Mouse (Mus musculus) kidney, embryonic 16.5 days (tissue): ENCODE data around the gene Gm42878. TPM values are rescaled to one million over a fixed set of nuclear protein-coding genes. Genes with fewer than 3 reads are reported as not detected.
A peak's percentile ranks its signal among the peaks of the same experiment; 100 is the strongest.

Experiments used
- ATAC-seq: fragments of 200-750 bp; cut with Nextera tagmentation; 2 replicates; pipeline ENCODE4 v1.8.0; 2017; ENCODE audit warnings: moderate TSS enrichment; ENCODE audit not compliant: low FRiP score, low TSS enrichment
- H3K27ac ChIP-seq: fragments of 300-500 bp; sonication (generic); 2 replicates; pipeline ENCODE4 v1.5.1; 2014; ENCODE audit warnings: low read length
- H3K27me3 ChIP-seq: fragments of 300-500 bp; sonication (generic); 2 replicates; pipeline ENCODE4 v1.6.1; 2014; ENCODE audit warnings: low read length, control low read depth, mixed read lengths; ENCODE audit not compliant: insufficient read depth
- H3K36me3 ChIP-seq: fragments of 300-500 bp; sonication (generic); 2 replicates; pipeline ENCODE4 v1.6.1; 2014; ENCODE audit warnings: low read length, control low read depth, mixed read lengths; ENCODE audit not compliant: insufficient read depth
- H3K4me1 ChIP-seq: fragments of 300-500 bp; sonication (generic); 2 replicates; pipeline ENCODE4 v1.6.1; 2014; ENCODE audit warnings: low read length, control low read depth, mixed read lengths; ENCODE audit not compliant: insufficient read depth
- H3K4me2 ChIP-seq: fragments of 300-500 bp; sonication (generic); replicated peaks from 2 replicates; pipeline ENCODE4 v1.6.1; 2014; ENCODE audit warnings: low read depth, low read length
- H3K4me3 ChIP-seq: fragments of 300-500 bp; sonication (generic); 2 replicates; pipeline ENCODE4 v1.5.1; 2014; ENCODE audit warnings: mild to moderate bottlenecking, low read length
- H3K9ac ChIP-seq: fragments of 300-500 bp; sonication (generic); replicated peaks from 2 replicates; pipeline ENCODE4 v1.6.1; 2014; ENCODE audit warnings: low read length
- H3K9me3 ChIP-seq: fragments of 300-500 bp; sonication (generic); 2 replicates; pipeline ENCODE4 v1.6.1; 2016; ENCODE audit warnings: low read length, control low read depth
- WGBS: fragments of 180-500 bp; shearing (Covaris S2); extraction: QIAGEN DNeasy Blood & Tissue Kit; methylation state at CpG from one replicate; pipeline ENCODE4 v1.1.7; 2014; 5-methylcytosine and 5-hydroxymethylcytosine counted together
- polyA plus RNA-seq: library from polyadenylated mRNA; unstranded; fragments of >200 nt; fragmentation: Nextera tagmentation; extraction: Ambion mirVana; gene quantifications from 2 replicates; pipeline ENCODE4 v1.2.1, GENCODE M21; 2015

The Gm42878 gene
- polyA plus RNA-seq, 1 experiment from 2014 or later: not detected

GRCm38 (mm10) chr5:121566035-121566681 is 20.9 kb upstream of the Gm42878 start:
- ATAC-seq: peak; percentile 30; the same call in 1 of the 2 replicates

DNA sequence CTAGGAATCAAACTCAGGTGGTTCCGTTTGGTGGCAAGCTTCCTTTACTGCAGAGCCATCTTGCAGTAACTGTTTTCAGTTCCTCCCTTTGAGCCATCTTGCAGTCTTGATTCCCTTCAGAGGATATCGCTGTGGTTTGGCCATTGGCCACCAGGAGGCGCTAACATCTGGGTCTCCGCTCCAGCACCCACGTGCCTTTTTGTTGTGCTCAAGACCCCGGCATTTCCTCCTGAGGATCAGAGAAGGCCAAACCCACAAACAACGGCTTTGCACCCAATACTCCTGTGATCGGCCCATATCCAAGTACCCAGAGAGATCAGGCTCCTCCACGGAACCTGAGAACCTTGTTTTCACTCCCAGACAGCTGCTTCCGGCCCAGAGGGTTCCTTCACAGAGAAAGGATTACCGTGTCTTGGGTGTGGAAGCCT is 19.2 kb upstream of the Gm42878 start:
- H3K36me3 ChIP-seq: 0 out of 2 replicates have a peak, but pooled peaks cover 5% of the 10 kb centered on the region
- no peaks in the 10 kb centered on the region for H3K27me3 ChIP-seq
- H3K9ac ChIP-seq: peak overlapping the region; percentile 33
- no peaks in the 10 kb centered on the region for H3K9me3 ChIP-seq
- 0 out of 2 replicates have a peak, but pooled peaks cover 3% of the 10 kb centered on the region for H3K4me1 ChIP-seq
- ATAC-seq: peak; percentile 39; the same call in 1 of the 2 replicates
- H3K27ac ChIP-seq: no peak overlapping the region
- peak overlapping the region; percentile 43 for H3K4me2 ChIP-seq
- H3K4me3 ChIP-seq: peak overlapping the region; percentile 18
- WGBS: 7% methylated on average over 11 of the region's 11 CpGs

More at GRCm38 (mm10) chr5:121566035-121566681, 20.9 kb upstream of the Gm42878 start:
- Histone ChIP-seq H3K36me3 (peaks cover 12% of the 10 kb centered on the region), H3K4me3 (no peak overlapping the region), H3K27ac (no peak overlapping the region), H3K4me2 (no peak overlapping the region), H3K4me1 (0 out of 2 replicates have a peak, but pooled peaks cover 3% of the 10 kb centered on the region), H3K27me3 (no peaks in the 10 kb centered on the region), H3K9me3 (no peaks in the 10 kb centered on the region), H3K9ac (no peak overlapping the region)
- 87% methylated on average over 16 of the region's 16 CpGs for WGBS

DNA sequence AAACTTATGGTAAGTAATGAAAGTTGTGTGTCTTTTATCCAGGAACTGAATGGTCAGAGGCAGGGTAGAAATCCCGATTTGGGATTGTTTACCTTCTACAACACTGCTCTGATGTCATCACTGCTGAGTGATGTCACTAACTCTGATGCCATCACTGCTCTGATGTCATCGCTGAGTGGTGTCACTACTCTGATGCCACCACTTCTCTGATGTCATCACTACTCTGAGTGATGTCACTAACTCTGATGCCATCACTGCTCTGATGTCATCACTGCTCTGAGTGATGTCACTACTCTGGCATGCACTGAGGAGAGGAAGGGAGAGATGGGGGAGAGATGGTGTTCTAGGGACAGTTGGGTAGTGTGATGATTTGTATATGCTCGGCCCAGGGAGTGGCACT is 17.2 kb upstream of the Gm42878 start:
- Histone ChIP-seq H3K36me3 (no peaks in the 10 kb centered on the region), H3K9ac (no peak overlapping the region), H3K4me1 (0 out of 2 replicates have a peak, but pooled peaks cover 3% of the 10 kb centered on the region), H3K9me3 (no peaks in the 10 kb centered on the region), H3K4me3 (no peak overlapping the region), H3K27me3 (no peaks in the 10 kb centered on the region), H3K27ac (no peak overlapping the region), H3K4me2 (no peak overlapping the region)
- ATAC-seq: no peak
- 85% methylated on average over 3 of the region's 3 CpGs for WGBS

DNA sequence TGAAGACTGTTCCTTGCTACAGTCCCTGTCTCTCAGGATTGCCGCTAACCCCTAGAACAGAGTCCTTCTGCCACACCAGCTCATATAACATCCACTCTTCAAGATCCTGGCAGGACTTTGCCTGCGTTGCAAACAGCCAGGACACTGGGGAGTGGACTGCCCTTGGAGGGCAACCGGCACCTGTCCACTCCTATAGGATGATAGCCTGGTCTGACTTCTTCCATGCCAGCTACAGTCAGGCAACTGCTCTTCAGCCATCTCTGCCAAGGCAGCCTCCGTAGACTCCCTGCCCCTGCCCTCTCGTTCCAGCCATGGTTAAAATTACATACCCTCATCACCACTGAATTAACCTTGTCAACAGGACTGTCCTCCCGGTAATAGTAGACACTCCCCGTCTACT is 3.9 kb upstream of the Gm42878 start:
- ATAC-seq: no peak
- peaks cover 6% of the 10 kb centered on the region for H3K4me1 ChIP-seq
- H3K9ac ChIP-seq: no peak overlapping the region
- H3K36me3 ChIP-seq: no peaks in the 10 kb centered on the region
- no peak overlapping the region for H3K4me2 ChIP-seq
- H3K4me3 ChIP-seq: no peak overlapping the region
- H3K27me3 ChIP-seq: no peaks in the 10 kb centered on the region
- no peaks in the 10 kb centered on the region for H3K9me3 ChIP-seq
- no peak overlapping the region for H3K27ac ChIP-seq
- 45% methylated on average over 7 of the region's 7 CpGs for WGBS

- H3K4me1 ChIP-seq: peaks cover 17% of the 10 kb centered on the region
- WGBS: 92% methylated on average over 3 of the region's 3 CpGs
- no peak overlapping the region for H3K4me2 ChIP-seq
- no peak overlapping the region for H3K9ac ChIP-seq
- H3K27ac ChIP-seq: no peak overlapping the region
- H3K36me3 ChIP-seq: no peaks in the 10 kb centered on the region
- no peaks in the 10 kb centered on the region for H3K27me3 ChIP-seq
- no peak overlapping the region for H3K4me3 ChIP-seq
- H3K9me3 ChIP-seq: no peaks in the 10 kb centered on the region
- no peak for ATAC-seq
Observed at GRCm38 (mm10) chr5:121547084-121547483, 1.8 kb upstream of the Gm42878 start.

DNA sequence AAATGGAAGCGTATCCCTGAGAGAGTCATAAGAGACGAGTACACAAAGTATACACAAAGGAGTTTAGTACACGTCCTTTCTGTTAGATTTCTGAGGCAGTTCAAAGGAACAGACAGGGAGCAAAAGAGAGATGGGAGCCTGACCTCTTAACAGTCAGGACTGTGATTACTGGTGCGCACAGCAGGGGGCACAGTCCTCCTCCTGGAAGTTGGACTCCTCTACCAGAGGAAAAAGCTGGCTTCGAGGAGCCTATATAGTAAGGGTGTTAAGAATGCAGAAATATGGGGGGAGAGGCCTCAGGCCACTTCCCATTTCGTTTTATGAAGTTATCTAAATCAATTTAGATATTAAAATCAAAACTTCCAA is 1.2 kb upstream of the Gm42878 start:
- Histone ChIP-seq H3K9ac (peak overlapping the region; percentile 94), H3K27ac (peak overlapping the region; percentile 93; the same call in 1 of the 2 replicates), H3K4me2 (peak overlapping the region; percentile 91), H3K4me1 (peaks cover 17% of the 10 kb centered on the region), H3K27me3 (no peaks in the 10 kb centered on the region), H3K4me3 (peak overlapping the region; percentile 95), H3K9me3 (no peaks in the 10 kb centered on the region), H3K36me3 (no peaks in the 10 kb centered on the region)
- ATAC-seq: peak; percentile 35; the same call in 1 of the 2 replicates
- WGBS: 28% methylated on average over 6 of the region's 6 CpGs

GRCm38 (mm10) chr5:121545793-121546529 is 679 bp upstream of the Gm42878 start, which contains the start of gene Mapkapk5:
Gene Mapkapk5, minus strand, starts transcription at chr5:121545905.
- H3K4me2 ChIP-seq: peak within 1 kb of the TSS; percentile 91
- ATAC-seq: peak; percentile 95
- 1% methylated on average over 55 of the region's 55 CpGs for WGBS
- H3K36me3 ChIP-seq: no peaks in the 10 kb centered on the region
- H3K9me3 ChIP-seq: no peaks in the 10 kb centered on the region
- peaks cover 17% of the 10 kb centered on the region for H3K4me1 ChIP-seq
- H3K4me3 ChIP-seq: peak within 1 kb of the TSS; percentile 95
- no peaks in the 10 kb centered on the region for H3K27me3 ChIP-seq
- H3K9ac ChIP-seq: peak within 1 kb of the TSS; percentile 94
- peak within 1 kb of the TSS; percentile 93 for H3K27ac ChIP-seq

DNA sequence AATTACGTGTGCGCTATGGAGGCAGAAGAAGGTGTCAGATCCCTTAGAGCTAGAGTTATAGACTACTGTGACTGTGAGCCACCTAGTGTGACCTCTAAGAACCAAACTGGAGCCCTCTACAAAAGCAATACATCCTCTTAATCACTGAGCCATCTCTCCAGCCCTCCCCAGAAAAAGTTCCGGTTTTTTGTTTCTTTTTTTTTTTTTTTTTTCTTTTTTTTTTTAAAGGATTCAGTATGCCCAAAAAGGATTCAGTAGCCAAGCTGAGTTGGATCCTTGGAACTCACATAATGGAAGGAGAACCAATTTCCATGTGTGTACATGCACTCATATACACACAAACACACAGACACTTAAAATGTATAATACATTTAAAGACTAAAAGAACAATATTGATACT is 1.9 kb downstream of the Gm42878 start:
- Histone ChIP-seq H3K9me3 (no peaks in the 10 kb centered on the region), H3K4me3 (no peak overlapping the region), H3K9ac (no peak overlapping the region), H3K4me2 (no peak overlapping the region), H3K36me3 (no peaks in the 10 kb centered on the region), H3K4me1 (peaks cover 17% of the 10 kb centered on the region), H3K27ac (no peak overlapping the region), H3K27me3 (no peaks in the 10 kb centered on the region)
- no peak for ATAC-seq
- WGBS: 45% methylated on average over 3 of the region's 3 CpGs

DNA sequence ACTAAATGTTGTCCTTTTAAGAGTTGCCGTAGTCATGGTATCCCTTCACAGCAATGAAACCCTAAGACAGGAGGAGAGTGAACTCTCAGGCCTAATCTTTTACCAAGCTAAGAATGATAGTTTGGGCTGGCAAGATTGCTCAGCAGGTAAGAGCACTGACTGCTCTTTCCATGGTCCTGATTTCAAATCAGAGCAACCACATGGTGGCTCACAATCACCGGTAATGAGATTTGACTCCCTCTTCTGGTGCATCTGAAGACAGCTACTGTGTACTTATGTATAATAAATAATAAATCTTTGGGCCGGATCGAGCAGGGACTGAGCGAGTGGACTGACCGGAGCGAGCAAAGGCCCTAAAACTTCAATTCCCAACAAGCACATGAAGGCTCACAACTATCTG is 4.0 kb downstream of the Gm42878 start:
- no peak overlapping the region for H3K4me3 ChIP-seq
- no peak for ATAC-seq
- no peak overlapping the region for H3K4me2 ChIP-seq
- H3K9ac ChIP-seq: no peak overlapping the region
- no peak overlapping the region for H3K27ac ChIP-seq
- H3K9me3 ChIP-seq: no peaks in the 10 kb centered on the region
- no peaks in the 10 kb centered on the region for H3K27me3 ChIP-seq
- 78% methylated on average over 7 of the region's 7 CpGs for WGBS
- 0 out of 2 replicates have a peak, but pooled peaks cover 3% of the 10 kb centered on the region for H3K36me3 ChIP-seq
- H3K4me1 ChIP-seq: peaks cover 17% of the 10 kb centered on the region

DNA sequence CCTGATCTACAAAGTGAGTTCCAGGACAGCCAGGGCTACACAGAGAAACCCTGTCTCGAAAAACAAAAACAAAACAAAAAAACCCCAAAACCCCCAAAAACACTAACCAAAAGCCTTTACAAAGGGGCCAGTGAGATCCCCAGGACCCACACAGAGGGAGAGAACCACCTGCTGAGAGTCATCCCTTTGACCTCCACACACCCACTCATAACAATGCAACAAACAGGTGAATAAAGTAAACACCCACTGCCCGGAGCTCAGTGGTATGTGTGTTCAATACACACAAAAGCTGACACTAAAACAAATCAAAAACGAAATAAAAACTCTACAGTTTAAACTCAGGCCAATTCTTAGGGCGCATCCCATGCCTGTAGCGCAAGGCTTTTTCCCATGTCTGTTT is 5.2 kb downstream of the Gm42878 start:
- WGBS: 94% methylated on average over 5 of the region's 5 CpGs
- Histone ChIP-seq H3K4me2 (no peak overlapping the region), H3K4me3 (no peak overlapping the region), H3K27me3 (no peaks in the 10 kb centered on the region), H3K9ac (no peak overlapping the region), H3K36me3 (peaks cover 14% of the 10 kb centered on the region), H3K4me1 (peaks cover 17% of the 10 kb centered on the region), H3K9me3 (no peaks in the 10 kb centered on the region), H3K27ac (no peak overlapping the region)
- no peak for ATAC-seq
